Mouse (Mus musculus) CH12.LX (cell line): ENCODE measurements around the gene Mdga1.

Experiments
- BHLHE40 ChIP-seq: IDR thresholded peaks from 2 replicates; pipeline ENCODE4 v1.6.1; 2011; ENCODE audit warnings: mild to moderate bottlenecking, low read depth, low read length, improper control_type of control experiment
- CTCF ChIP-seq, 2 experiments: IDR thresholded peaks in 1 of 2; conservative IDR thresholded peaks in 1 of 2; 2 replicates each; pipeline ENCODE4 v1.5.1; 2011 to 2012; ENCODE audit warnings: low read depth in 2 of 2, low read length in 2 of 2, improper control_type of control experiment in 1 of 2, inconsistent platforms in 1 of 2, mild to moderate bottlenecking in 1 of 2, moderate library complexity in 1 of 2
- E2F4 ChIP-seq: IDR thresholded peaks from 2 replicates; pipeline ENCODE4 v1.6.1; 2011; ENCODE audit warnings: low read depth, low read length, improper control_type of control experiment; ENCODE audit not compliant: insufficient replicate concordance
- MAFK ChIP-seq: IDR thresholded peaks from 2 replicates; pipeline ENCODE4 v1.6.1; 2011; ENCODE audit warnings: low read length, improper control_type of control experiment; ENCODE audit not compliant: insufficient replicate concordance
- MAX ChIP-seq: IDR thresholded peaks from 2 replicates; pipeline ENCODE4 v1.6.1; 2011; ENCODE audit warnings: low read length, improper control_type of control experiment
- MAZ ChIP-seq: IDR thresholded peaks from 2 replicates; pipeline ENCODE4 v1.6.1; 2012; ENCODE audit warnings: low read depth, mild to moderate bottlenecking, inconsistent platforms, low read length, improper control_type of control experiment, moderate library complexity
- MXI1 ChIP-seq: IDR thresholded peaks from 2 replicates; pipeline ENCODE4 v1.6.1; 2011; ENCODE audit warnings: mild to moderate bottlenecking, low read depth, low read length, improper control_type of control experiment
- POLR2A ChIP-seq: IDR thresholded peaks from 2 replicates; pipeline ENCODE4 v1.6.1; 2011; ENCODE audit warnings: low read depth, mild to moderate bottlenecking, improper control_type of control experiment, low read length
- RCOR1 ChIP-seq: conservative IDR thresholded peaks from 2 replicates; pipeline ENCODE4 v1.6.1; 2012; ENCODE audit warnings: low read depth, mild to moderate bottlenecking, inconsistent platforms, low read length, improper control_type of control experiment
- TCF12 ChIP-seq: IDR thresholded peaks from 2 replicates; pipeline ENCODE4 v1.6.1; 2014; ENCODE audit warnings: low read depth, mild to moderate bottlenecking, inconsistent platforms, low read length, improper control_type of control experiment
- ZNF384 ChIP-seq: IDR thresholded peaks from 2 replicates; pipeline ENCODE4 v1.6.1; 2012; ENCODE audit warnings: low read depth, low read length, improper control_type of control experiment, inconsistent platforms

- TF ChIP-seq CTCF (conservative IDR thresholded peaks at IDR 0.05 in 1 of 2, IDR thresholded peaks at IDR 0.05 in 1 of 2; ENCODE audit: low read depth in 2 of 2, low read length in 2 of 2) = no peak
- no peak for TF ChIP-seq MAFK
- TF ChIP-seq POLR2A = no peak
- TF ChIP-seq E2F4 = no peak
- TF ChIP-seq TCF12 = no peak
- no peak for TF ChIP-seq MAX
- no peak for TF ChIP-seq MXI1
- TF ChIP-seq ZNF384 = no peak
- no peak for TF ChIP-seq BHLHE40
- TF ChIP-seq MAZ = no peak
- TF ChIP-seq RCOR1 = no peak
Observed at GRCm38 (mm10) chr17:29887271-29887880, 82.5 kb downstream of the Mdga1 start.
